Mouse (Mus musculus) MEL (cell line): ENCODE results near the gene Ncaph2.

Experiments
- CHD1 ChIP-seq: IDR thresholded peaks from 2 replicates; pipeline ENCODE4 v1.6.1; 2012; ENCODE audit warnings: low read depth, mild to moderate bottlenecking, inconsistent platforms, low read length, improper control_type of control experiment
- CTCF ChIP-seq, 3 experiments: IDR thresholded peaks in 2 of 3; conservative IDR thresholded peaks in 1 of 3; 2 replicates each; pipeline ENCODE4 v1.5.1; 2011 to 2012; ENCODE audit warnings: low read length in 3 of 3, low read depth in 2 of 3, mild to moderate bottlenecking in 2 of 3, improper control_type of control experiment in 1 of 3, inconsistent platforms in 1 of 3, mixed read lengths in 1 of 3, moderate library complexity in 1 of 3; ENCODE audit not compliant: control insufficient read depth in 1 of 3, insufficient read depth in 1 of 3, poor library complexity in 1 of 3, severe bottlenecking in 1 of 3
- EP300 ChIP-seq, 2 experiments: IDR thresholded peaks; 2 replicates each; pipeline ENCODE4 v1.6.1; 2011; ENCODE audit warnings: improper control_type of control experiment in 2 of 2, low read length in 2 of 2, low read depth in 1 of 2, mild to moderate bottlenecking in 1 of 2
- MAFK ChIP-seq: IDR thresholded peaks from 2 replicates; pipeline ENCODE4 v1.6.1; 2011; ENCODE audit warnings: low read depth, mild to moderate bottlenecking, low read length, improper control_type of control experiment, borderline replicate concordance
- POLR2A ChIP-seq, 2 experiments: IDR thresholded peaks; 2 replicates each; pipeline ENCODE4 v1.6.1; 2011 to 2012; ENCODE audit warnings: low read length in 2 of 2, mild to moderate bottlenecking in 2 of 2, control low read depth in 1 of 2, improper control_type of control experiment in 1 of 2, low read depth in 1 of 2, moderate library complexity in 1 of 2; ENCODE audit not compliant: control insufficient read depth in 1 of 2, insufficient read depth in 1 of 2, poor library complexity in 1 of 2
- POLR2AphosphoS2 ChIP-seq: IDR thresholded peaks from 2 replicates; pipeline ENCODE4 v1.6.1; 2011; ENCODE audit warnings: low read length, improper control_type of control experiment
- SMC3 ChIP-seq: IDR thresholded peaks from 2 replicates; pipeline ENCODE4 v1.6.1; 2011; ENCODE audit warnings: low read depth, low read length, improper control_type of control experiment
- TCF12 ChIP-seq: IDR thresholded peaks from 2 replicates; pipeline ENCODE4 v1.6.1; 2014; ENCODE audit warnings: low read depth, mild to moderate bottlenecking, inconsistent platforms, low read length, improper control_type of control experiment, moderate library complexity
- ZMIZ1 ChIP-seq: IDR thresholded peaks from 2 replicates; pipeline ENCODE4 v1.6.1; 2012; ENCODE audit warnings: low read depth, mild to moderate bottlenecking, inconsistent platforms, low read length, improper control_type of control experiment, moderate library complexity

- TF ChIP-seq CTCF (IDR thresholded peaks at IDR 0.05 in 2 of 3, conservative IDR thresholded peaks at IDR 0.05 in 1 of 3; ENCODE audit: control insufficient read depth in 1 of 3, insufficient read depth in 1 of 3, low read depth in 2 of 3, low read length in 3 of 3, poor library complexity in 1 of 3, severe bottlenecking in 1 of 3) = no peak
- no peak for TF ChIP-seq ZMIZ1
- no peak for TF ChIP-seq POLR2A (IDR thresholded peaks at IDR 0.05; ENCODE audit: control insufficient read depth in 1 of 2, insufficient read depth in 1 of 2, low read depth in 1 of 2, low read length in 2 of 2, poor library complexity in 1 of 2)
- TF ChIP-seq EP300 (IDR thresholded peaks at IDR 0.05; ENCODE audit: low read depth in 1 of 2, low read length in 2 of 2) = no peak
- TF ChIP-seq POLR2AphosphoS2 = no peak
- TF ChIP-seq CHD1 = no peak
- no peak for TF ChIP-seq TCF12
- TF ChIP-seq MAFK = no peak
- TF ChIP-seq SMC3 = no peak
Observed at GRCm38 (mm10) chr15:89353837-89354236, 1.7 kb upstream of the Ncaph2 start.
